Mouse (Mus musculus) ES-Bruce4 (cell line): ENCODE results near the gene Arr3.

Experiments
- CTCF ChIP-seq: IDR thresholded peaks from one replicate; pipeline ENCODE4 v1.8.1; 2011; ENCODE audit warnings: low read depth, low read length
- POLR2A ChIP-seq: IDR thresholded peaks from one replicate; pipeline ENCODE4 v1.8.1; 2011; ENCODE audit warnings: low read length; ENCODE audit not compliant: insufficient read depth

- TF ChIP-seq POLR2A: no peak
- no peak for TF ChIP-seq CTCF
Observed at GRCm38 (mm10) chrX:100556026-100556425, 49.3 kb upstream of the Arr3 start.
